Mouse (Mus musculus) gastrocnemius, postnatal 25 days (tissue): ENCODE measurements around the gene Kif6. TPM values are rescaled to one million over a fixed set of nuclear protein-coding genes. Genes with fewer than 3 reads are reported as not detected.
A peak's percentile ranks its signal among the peaks of the same experiment; 100 is the strongest.

ENCODE experiments used
- DNase-seq: peaks from one replicate; pipeline ENCODE4 v3.0.0; 2022
- long read RNA-seq, 2 experiments: library from polyadenylated mRNA; stranded (forward); transcript quantifications; one replicate each; pipeline ENCODE4 v2.0.0; 2021
- total RNA-seq, 2 experiments: library from RNA; stranded (reverse); gene quantifications; 1 replicate in 1 of 2; 2 replicates in 1 of 2; pipeline ENCODE4 v1.2.3; 2021

Gene Kif6
- total RNA-seq = under 1 TPM in 1 of 2 experiments, not detected in 1; 0.19 TPM
- long read RNA-seq, experiment 1 = 0 reads
- long read RNA-seq, experiment 2 = 0 reads

DNA sequence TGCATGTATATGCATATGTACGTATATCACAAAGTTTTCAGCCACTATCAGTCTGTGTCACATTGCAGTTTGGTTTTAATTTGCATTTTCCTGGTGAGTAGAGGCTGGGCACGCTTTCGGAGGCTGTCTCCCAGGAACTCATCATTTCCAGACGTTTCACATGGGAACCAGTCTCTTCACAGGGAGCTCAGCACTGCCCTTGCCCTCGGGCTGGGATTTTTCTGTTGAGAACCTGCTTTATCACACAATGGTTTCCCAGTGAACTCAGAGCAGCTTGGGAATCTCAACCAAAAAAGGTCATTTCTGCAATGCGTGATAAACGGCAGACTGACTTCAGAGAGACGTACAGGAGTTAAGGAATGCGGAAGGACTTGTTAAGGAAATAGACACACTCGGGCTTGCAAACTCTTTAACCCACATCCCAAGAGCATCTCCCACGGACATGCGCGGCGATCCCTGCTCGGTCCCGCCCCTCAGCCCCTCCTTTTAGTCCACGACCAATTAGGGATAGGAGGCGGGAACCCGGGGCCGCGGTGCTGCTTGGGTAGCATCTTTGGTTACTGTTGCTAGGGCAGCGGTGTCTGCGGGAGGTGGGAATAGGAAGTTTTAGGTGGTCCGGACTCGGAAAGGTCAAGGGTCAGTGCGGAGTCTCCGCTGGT lies at the start of gene Kif6:
Gene Kif6, plus strand, starts transcription at position 560 of the 659 bp plus-strand sequence.
- peak; percentile 73 for DNase-seq

DNA sequence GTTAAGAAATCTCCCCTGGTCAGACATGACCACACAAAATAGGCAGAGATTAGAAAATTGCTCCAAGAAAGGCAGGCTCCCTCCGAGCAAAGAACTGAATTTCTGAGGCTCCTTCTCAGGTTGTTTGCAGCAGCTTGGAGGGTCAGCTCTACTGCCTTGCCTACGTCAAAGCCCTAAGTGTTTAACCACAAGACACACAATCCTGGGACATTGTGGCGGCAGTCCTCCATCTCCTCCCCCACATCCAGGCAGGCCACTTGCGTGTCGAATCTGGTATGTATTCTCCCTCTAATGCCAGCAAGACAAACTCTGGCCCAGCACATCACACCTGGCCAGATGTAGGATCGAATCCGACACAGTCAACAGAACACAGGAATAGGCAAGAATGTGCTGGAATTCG lies 46.2 kb upstream of the Kif6 start:
- no peak for DNase-seq

DNA sequence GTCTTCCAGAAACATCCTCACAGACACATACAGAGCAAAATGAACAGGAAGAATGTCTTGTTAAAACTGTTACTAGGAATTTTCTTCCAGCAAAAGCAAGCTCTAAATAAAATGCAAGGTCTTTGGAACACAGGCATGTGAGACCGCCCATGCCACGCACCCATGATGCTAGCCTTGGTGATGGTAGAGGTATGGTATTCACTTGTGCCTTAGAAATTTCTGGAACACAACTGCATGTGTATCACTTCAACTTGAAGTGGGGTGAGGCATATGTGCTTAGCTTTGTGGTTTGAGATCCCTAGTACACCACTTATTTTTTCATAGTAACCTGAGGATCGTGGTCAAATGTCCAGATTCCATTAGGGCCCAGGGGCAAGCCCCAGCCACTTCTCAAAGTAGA lies 37.6 kb upstream of the Kif6 start:
- DNase-seq = no peak

DNA sequence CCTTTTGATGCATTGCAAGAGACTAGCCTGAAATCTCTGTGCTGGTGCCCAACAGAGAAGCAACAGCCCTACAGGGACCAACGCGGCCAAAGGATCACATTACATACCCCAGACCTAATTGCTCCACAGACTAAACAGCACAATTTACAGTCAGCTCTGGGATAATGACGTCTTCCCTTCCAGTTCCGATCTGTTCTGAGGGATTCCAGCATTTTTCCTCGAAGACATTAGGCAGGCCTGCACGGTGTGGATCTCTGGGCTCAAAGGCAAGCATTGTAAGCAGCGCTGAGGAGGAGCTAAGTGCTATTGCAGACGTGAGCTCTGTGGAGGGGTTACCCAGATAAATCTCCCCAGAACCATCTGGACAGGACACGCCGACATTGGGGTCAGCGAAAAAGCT lies 32.5 kb upstream of the Kif6 start:
- no peak for DNase-seq

DNA sequence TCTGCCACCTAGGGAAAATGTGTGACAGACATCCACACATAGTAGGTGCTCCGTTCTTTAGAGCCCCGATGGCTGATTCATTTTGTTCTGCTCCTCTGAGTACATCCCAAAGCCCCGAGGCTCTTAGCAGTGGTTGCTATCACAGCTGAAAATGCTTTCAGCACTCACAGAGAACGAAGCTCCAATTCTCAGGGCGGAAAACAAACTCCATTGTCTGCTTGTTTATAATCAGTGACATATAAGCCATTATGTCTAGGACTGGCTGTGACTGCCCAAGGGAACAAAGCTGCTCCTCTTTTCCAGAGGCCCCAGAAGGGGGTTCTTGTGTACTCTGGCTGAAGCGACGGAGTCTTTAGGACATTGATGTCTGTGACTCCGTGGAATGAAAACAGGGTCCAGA lies 24.9 kb upstream of the Kif6 start:
- no peak for DNase-seq

DNA sequence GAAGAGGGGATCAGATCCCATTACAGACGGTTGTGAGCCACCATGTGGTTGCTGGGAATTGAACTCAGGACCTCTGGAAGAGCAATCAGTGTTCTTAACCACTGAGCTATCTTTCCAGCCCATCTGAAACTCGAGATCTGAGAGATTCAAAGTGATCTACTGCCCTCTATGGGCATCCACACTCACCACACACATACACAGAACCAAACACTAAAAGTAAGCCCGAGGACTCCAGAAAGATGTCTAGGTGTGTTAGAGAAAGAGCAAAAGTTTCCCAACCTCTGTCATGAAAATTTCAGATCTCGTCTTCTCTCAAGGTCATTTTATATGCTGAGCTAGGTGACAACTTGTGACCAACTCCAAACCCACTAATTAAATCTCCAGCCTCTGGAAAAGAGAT lies 9.5 kb upstream of the Kif6 start:
- no peak for DNase-seq

DNA sequence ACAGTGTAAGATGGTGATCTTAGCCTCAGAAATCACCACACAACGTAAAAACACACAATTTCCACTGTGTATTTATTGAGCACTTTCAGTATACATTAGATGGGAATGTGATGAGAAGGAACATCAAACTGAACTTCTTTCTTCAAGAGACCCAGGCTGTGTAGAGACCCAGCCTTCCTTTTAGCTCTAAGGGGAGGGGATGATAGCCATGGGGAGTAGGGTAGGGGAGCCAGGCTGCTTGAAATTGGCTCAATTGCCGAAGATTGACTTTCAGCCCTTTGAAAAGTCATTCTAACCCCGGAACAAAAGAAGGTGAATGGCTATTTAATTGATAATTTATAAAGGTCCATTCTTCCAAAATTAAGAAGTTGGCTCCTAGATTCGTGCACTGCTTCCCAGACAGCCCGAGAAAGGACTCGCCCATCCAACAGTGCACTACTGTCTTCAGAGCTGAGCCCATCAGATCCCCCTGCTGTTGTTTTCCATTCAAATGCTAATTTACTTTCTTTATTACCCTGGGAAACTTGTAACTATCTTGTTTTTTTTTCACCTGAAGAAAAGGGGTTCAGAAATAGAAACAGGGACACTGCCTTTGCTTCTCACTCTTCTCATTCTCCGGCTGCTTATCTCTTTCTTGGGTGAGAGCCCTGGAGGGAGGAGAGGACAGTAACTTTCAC lies 7.4 kb upstream of the Kif6 start:
- DNase-seq = no peak

DNA sequence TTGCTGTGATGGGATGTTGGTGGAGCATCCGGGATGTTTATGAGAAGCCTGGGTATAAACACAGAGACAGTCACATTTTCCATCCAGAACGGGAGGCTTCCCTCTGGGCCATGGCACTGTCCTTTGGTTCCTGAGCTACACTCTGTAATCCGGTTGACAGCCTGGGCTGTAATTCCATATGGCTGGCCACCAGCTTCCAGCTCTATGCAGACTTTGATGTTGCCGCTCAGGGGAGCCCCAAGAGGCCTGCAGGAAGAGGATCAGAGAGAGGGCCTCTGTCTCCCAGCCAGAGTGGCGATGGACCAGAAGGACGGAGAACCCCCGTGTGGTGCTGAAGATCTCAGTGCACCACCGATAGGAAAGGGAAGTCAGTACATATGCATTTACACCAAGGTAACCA lies 4.6 kb upstream of the Kif6 start:
- no peak for DNase-seq

DNA sequence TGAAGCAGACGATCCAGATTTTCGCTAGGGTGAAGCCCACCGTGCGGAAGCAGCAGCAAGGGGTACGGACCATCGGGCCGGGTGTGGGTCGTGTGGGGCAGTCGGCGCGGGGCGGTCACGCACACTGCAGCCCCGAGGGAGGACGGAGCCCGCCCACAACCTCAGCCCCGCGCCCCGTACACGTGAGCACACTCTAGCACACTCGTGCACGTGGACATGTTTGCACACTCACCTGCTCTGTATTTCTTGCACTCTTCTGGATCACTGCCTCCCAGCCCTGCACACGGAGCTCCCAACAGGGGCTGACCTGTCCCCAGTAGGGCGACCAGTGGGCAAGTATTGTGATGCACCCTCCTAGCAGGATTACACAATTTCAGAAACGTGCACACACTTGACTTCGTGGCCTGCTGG lies 310 bp downstream of the Kif6 start:
- no peak for DNase-seq

DNA sequence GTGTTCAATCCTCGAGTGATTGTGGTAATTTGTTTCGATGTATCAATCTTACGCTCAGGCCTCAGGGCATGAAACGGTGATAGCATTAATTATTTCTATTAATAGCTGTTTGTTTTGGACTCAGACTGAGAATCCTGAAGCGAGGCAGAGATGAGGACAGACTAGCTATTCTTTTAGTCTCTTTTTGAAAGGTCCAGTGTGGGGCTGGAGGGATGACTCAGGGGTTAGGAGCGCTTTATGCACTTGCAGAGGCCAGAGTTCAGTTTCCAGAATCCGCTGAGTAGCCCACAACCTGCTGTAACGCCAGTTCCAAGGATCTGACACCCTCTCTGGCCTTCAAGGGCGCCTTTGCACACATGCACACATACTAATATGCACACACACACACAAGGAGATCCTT lies 9.6 kb downstream of the Kif6 start:
- DNase-seq = no peak

DNA sequence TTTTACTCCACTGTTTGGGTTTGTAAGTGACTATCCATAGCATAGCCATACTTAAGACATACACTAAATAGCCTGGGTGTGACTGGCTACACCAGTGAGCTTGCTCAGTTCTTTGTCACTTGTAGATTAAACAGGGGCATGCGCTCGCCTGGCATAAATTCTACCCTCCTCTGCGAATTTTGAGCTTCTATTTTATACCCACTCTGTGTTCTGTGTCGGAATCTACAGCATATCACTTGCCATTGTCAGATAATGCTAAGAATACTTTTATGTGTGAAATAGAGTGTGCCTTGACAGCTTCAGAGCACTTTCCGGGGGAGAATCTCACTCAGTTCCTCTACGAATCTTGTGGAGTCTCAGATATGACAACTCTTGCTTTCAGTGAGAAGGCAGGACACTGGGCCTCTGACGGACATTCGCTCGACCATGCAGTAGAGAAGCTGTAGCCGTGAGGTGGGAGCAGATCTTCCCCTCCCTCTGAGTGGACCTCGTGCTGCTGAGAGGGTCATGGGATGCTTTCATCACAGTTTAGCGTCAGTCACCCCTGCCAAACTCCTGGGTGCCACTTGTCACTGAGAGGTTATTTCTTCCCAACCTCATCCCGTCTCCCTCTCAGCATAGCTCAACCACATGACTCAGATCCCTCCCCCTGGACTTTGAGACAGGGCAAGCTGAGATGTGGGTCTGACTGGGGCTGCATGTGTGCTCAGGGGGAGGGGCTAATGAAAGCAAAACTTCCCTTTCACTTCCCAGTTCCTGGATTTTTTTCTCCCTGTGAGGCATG lies 12.3 kb downstream of the Kif6 start:
- DNase-seq = no peak

DNA sequence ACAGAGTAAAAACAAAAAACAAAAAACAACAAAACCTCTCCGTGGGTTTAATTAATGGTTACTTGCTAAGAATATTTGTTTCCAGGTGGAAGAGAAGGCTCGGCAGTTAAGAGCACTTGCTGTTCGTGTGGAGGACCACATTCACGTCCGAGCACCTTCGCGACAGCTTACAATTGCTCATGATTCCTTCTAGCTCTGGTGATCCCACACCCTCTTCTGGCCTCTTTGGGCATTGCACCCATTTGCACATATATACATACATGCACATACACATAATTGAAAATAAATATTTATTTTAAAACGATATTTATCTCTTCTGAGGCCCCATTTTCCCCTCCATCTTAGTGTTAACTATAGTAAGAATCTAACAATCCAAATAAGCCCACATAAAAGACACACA lies 13.9 kb downstream of the Kif6 start:
- no peak for DNase-seq

DNA sequence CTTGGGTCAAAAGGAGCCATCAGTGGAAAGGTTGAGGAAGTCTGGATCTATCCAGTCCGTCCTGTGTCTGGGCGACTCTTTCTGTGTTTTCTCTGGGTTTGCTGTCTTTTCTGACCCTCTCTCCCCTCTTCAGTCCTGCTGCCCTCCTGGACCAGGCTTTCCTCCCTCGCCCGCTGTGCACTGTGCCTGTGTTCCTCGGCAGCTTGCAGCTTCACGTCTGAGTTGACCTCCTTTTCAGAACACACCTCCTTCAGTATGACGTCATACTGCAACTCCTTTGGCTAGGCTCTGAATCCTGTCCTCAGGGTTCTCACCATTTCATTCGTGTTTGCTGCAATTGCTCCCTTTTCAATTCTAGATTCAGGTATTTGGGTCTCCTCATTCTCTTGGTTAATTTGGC lies 18.1 kb downstream of the Kif6 start:
- no peak for DNase-seq

DNA sequence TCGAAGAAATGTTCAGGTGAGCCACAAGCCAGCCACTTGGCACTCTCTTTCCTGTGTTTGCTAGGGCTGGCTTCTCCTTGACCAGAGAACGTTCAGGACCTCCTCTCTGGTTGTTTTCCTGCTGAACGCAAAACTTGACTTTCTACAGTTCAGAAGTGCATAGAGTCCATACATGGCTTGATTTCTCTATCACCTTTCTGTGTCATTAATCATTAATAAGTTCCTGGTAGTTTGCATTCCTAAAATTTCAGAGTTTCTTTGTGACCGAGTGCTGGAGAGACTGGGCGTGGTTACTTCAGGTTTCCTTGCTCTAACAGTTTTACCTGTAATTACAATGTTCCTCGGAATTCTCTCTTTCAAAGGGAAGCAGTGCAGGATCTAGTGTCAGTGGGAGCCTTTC lies 27.0 kb downstream of the Kif6 start:
- DNase-seq = no peak

DNA sequence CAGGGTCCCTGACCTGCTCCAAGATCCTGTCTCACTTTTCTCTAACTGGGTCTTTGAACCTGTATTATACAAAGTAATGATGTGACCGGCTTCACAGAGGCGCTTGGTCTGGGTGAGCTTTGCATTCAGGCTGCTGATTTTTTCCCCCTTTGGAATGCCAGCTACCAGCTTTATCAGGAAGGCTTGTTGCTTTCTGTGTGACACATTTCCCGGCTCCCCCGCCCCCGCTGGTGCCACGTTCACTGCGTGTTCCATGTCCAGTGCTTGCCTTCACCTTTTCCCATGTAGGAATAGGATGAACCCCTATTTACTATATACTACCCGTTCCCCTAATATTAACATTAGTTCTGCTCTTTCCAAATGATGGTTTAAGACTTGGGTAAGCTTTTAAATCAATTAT lies 27.4 kb downstream of the Kif6 start:
- DNase-seq = no peak

DNA sequence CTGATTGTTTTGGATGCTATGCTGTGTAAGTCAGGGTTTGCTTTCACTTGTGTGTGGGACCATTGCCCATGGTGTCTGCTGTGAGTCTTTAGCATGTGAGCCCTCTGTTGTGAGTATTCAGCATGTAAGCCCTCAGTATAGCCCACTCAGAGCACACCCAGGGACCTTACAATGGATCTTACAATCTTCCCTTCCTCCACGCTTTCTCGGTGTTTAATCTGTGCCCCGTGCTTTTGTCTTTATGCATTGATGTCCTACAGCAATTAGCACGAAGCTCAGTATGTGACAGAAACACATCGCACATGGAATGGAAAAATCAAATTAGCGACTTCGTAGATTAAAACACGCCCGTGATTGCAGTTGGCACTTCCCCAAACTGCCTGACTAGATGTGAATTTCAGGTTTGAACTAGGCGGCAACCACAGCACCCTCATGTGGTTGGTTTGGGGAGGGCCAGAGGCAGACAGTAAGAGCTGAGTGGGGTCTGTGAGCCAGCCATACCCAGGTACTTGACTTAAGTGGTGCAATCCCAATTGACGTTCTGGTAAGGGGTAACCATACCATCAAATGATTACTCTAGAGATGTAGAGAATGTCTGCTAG lies 28.1 kb downstream of the Kif6 start:
- no peak for DNase-seq

DNA sequence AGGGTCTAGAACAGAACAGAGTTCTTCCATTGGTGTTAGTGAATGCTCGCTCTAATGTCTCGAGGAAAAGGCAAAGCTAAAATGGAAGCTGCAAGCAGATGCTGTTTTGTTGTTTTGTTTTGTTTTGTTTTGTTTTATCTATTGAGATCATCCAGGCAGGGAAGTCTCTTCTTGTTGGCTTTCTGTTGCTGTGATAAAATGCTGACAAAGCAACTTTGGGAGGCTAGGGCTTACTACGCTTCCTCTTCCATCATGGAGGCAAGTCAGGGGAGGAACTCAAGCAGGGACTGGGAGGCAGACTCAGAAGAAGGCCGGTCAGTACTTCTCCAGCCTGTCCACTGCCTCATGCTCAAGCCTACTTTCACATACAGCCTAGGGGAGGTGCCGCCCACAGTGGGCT lies 31.3 kb downstream of the Kif6 start:
- DNase-seq = no peak

DNA sequence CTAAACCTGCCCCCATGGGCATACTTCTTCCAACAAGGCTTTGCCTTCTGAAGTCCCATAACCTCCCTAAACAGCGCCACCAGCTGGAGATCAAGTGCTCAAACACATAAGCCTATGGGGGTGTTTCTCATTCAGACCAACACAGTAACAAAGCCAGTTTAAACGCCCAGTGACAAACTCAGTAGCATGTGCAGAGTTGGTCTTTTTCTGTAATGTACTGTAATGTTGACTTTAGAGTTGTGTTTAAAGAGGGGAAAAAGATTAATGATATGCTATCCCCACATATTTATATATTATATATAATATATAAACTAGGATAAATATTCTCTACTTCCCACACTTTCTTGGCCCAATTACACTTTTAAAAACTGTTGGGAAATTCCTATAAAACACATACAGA lies 34.0 kb downstream of the Kif6 start:
- no peak for DNase-seq

DNA sequence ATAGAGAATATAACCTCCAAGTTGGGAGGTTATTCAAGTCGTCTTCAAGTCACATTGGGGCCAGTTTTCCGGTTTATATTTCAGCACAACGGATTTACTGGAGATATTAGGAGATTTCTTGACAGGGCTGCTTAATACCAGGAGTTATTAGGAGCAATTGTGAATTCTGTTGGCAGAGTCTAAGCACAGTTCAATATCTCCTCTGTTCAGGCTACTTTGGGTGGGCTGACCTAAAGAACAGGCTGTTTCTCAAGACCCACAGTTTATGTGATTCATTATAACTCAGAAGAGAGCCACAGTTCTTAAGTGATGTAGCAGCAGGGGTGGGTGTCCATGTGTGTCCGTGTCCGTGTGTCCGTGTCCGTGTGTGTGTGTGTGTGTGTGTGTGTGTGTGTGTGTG lies 34.5 kb downstream of the Kif6 start:
- no peak for DNase-seq

DNA sequence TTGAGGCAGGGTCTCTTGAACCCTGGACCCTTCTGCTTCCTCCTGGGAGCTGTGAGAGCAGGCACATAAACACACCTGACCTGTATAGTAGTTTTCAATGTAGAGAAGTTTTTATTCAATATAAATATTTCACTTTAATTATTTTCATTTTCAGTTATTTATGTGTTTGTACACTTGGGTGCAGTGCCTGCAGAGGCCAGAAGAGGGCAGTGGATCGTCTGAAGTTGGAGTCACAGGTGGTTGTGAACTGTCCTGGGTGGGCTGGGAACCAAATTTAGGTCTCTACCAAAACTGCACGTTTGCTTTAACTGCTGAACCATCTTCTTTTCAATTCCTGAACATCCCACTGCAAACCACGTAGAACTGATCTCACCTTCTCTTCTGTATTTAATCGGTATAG lies 35.4 kb downstream of the Kif6 start:
- DNase-seq = no peak

DNA sequence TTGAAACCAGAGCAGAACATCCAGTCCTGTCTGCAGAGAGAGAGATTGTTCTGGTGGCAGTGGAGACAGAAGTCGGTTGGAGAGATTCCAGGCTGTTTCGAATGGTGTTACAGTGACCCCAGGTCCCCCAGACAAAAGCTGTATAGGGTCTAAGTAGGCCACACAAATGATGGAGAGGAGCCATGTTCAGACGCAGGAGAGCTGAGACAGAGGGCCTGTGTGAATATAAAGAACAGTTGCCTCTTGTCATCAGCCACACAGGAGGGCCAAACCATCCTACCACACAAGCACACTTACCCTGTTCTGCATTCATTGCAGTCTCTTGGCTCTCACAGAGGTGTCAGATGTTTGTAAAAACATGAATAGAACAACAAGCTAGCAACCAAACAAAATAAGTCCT lies 37.4 kb downstream of the Kif6 start:
- DNase-seq = no peak

DNA sequence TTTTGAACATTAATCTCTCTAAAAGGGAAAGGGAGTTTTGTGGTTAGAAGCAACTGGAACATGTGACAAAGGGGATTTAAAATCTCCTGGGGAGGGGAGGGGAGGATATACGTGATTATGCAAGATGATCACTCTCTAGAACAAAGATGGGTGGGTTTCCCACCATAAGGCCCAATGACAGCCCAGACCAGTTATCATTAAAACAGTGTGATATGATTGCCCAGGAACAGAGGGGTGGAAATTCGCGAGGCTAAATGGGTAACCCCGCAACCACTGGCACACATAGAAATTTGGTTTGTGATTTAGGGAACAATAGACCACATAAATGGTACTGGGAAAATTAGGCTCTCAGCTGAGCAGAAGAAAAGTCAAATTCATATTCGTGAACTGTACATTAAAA lies 37.9 kb downstream of the Kif6 start:
- DNase-seq = no peak

DNA sequence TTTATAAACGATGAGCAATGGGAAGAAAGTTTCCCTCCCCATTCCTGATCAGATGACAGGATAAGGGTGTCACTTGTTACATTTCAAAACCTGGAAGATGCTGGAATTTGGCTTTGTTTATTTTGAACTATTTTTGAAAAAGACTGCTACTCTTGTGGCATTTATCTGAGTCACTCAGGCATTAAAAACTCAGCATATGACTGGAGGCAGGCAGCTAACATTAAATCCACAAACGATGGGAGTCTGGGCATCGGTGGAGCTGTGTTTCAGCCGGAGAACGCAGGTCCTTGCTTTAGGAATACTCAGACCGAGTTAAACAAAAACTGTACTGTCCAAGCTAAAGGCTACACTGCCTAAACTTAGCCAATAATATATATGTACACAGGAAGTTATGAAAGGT lies 46.7 kb downstream of the Kif6 start:
- no peak for DNase-seq
